Mouse (Mus musculus): ENCODE data around the gene Vangl1. TPM values are rescaled to one million over a fixed set of nuclear protein-coding genes. Genes with fewer than 3 reads are reported as not detected.

Vangl1 gene
- total and polyA plus RNA-seq, 2 experiments from 2014 or later = 7.1 to 16.8 TPM

DNA sequence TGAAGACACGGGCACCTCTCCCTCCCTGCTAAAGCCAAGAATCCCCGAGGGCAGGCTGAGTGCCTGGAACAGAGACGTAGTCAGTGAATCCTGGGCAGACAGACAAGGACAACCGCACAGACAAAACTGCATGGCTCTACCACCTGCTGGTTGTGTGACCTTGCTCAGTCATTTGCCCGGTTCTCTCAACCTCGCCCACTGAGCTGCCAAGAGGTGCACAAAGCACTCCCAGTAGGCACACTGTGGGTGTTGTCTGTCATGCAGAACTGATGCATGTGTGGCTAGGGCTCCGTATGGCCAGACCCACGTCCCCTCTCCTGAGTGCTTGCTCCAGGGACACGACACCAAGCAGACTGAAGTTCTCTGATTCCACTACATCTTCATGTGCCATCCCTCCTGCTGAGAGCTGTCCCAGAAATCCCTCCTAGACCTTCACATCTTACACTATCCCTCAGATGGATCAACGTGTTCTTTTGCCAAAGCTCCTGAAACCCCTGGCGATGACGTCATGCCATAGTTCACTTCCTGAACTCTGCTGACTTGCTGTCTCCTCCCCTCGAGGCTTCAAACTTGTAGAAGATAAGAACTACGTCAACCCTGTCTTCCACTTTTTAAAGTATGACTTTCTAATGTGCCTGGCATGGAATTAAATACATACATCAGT is 45.6 kb downstream of the Vangl1 start:
- H3K27me3 ChIP-seq (ENCODE audit: insufficient read depth, low read length) = no peaks in the 10 kb centered on the region
- no peaks in the 10 kb centered on the region for H3K4me1 ChIP-seq (ENCODE audit: insufficient read depth, low read length)
- DNase-seq (ENCODE audit: low spot score) = no peak
- no peaks in the 10 kb centered on the region for H3K36me3 ChIP-seq (ENCODE audit: insufficient read depth, low read length)
- H3K4me2 ChIP-seq (ENCODE audit: low read depth, low read length, poor library complexity, severe bottlenecking) = no peak overlapping the region
- H3K27ac ChIP-seq (ENCODE audit: low read depth, low read length) = no peak overlapping the region
- WGBS = 60% methylated on average over 14 of the region's 14 CpGs
- TF ChIP-seq CTCF (IDR thresholded peaks at IDR 0.05) = no peak
- H3K4me3 ChIP-seq (ENCODE audit: low read depth, low read length) = no peak overlapping the region
- no peak overlapping the region for H3K9ac ChIP-seq (replicated peaks; ENCODE audit: low read length, poor library complexity, severe bottlenecking)
- no peaks in the 10 kb centered on the region for H3K9me3 ChIP-seq (ENCODE audit: low read length)
- no peak for ATAC-seq (ENCODE audit: low FRiP score)

DNA sequence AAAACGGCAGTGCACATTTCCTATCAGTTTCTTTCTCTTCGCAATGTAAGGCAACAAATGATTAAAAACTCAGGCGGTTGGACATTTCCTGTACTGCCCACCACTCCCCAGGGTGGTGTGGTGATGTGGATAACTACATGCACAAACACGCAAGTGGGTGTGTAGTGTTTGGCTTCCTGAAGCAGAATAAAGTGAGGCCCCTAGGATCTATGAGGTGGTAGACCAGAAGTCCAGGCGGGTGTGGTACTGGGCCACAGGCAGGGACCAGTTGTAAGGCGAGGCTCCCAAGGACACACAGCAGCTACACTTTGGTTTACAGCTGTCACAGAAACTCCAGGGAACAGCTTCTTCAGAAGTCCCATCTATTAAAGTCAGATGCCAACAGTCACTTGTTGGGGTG is 46.8 kb downstream of the Vangl1 start:
- Histone ChIP-seq H3K27me3 (ENCODE audit: insufficient read depth, low read length) (no peaks in the 10 kb centered on the region), H3K4me3 (ENCODE audit: low read depth, low read length) (no peak overlapping the region), H3K4me1 (ENCODE audit: insufficient read depth, low read length) (no peaks in the 10 kb centered on the region), H3K27ac (ENCODE audit: low read depth, low read length) (no peak overlapping the region), H3K36me3 (ENCODE audit: insufficient read depth, low read length) (no peaks in the 10 kb centered on the region), H3K4me2 (ENCODE audit: low read depth, low read length, poor library complexity, severe bottlenecking) (no peak overlapping the region), H3K9me3 (ENCODE audit: low read length) (no peaks in the 10 kb centered on the region), H3K9ac (replicated peaks; ENCODE audit: low read length, poor library complexity, severe bottlenecking) (no peak overlapping the region)
- no peak for TF ChIP-seq CTCF (IDR thresholded peaks at IDR 0.05)
- DNase-seq (ENCODE audit: low spot score) (no peak), ATAC-seq (ENCODE audit: low FRiP score) (no peak)
- WGBS = 90% methylated on average over 6 of the region's 6 CpGs

DNA sequence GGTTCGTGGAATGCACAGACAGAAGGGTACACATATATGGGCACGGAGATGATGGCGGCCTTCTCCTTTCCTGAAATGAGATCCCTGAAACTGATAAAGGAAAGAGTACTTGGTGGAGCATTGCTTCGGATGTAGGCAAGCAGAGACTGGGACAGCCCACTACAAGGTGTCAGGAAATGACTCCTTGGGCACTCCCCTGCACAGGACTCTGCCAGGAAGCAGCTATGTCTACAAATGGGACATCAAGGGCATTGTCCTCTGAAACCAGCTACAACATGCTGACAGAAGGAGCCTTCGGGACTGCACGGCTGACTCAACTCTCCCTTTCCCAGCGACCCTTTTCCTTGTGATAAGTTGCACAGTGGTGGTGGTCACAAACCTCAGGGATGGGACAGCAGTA is 47.8 kb downstream of the Vangl1 start:
- H3K36me3 ChIP-seq (ENCODE audit: insufficient read depth, low read length) = no peaks in the 10 kb centered on the region
- DNase-seq (ENCODE audit: low spot score) (no peak), ATAC-seq (ENCODE audit: low FRiP score) (no peak)
- no peak overlapping the region for H3K4me2 ChIP-seq (ENCODE audit: low read depth, low read length, poor library complexity, severe bottlenecking)
- no peak for TF ChIP-seq CTCF (IDR thresholded peaks at IDR 0.05)
- WGBS = 92% methylated on average over 7 of the region's 7 CpGs
- no peak overlapping the region for H3K9ac ChIP-seq (replicated peaks; ENCODE audit: low read length, poor library complexity, severe bottlenecking)
- H3K9me3 ChIP-seq (ENCODE audit: low read length) = no peaks in the 10 kb centered on the region
- no peak overlapping the region for H3K27ac ChIP-seq (ENCODE audit: low read depth, low read length)
- no peaks in the 10 kb centered on the region for H3K27me3 ChIP-seq (ENCODE audit: insufficient read depth, low read length)
- no peaks in the 10 kb centered on the region for H3K4me1 ChIP-seq (ENCODE audit: insufficient read depth, low read length)
- H3K4me3 ChIP-seq (ENCODE audit: low read depth, low read length) = no peak overlapping the region

DNA sequence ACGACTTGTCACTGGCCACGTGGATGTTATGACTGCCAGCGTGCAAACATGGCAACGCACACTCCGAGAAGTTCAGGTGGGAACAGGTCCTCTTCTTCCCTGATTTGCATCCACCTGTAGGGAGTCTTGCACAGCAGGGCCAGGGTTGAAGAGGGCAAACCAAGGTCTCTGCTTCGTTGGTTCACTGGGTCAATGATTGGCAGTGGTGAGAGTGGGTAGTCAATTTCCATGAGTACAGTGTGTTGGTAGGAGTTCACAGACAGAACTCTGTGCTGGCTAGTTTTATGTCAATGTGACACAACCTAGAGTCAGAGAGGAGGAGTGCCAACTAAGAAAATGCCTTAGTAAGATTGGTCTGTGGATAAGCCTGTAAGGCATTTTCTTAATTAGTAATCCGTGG is 50.4 kb downstream of the Vangl1 start:
- no peak overlapping the region for H3K27ac ChIP-seq (ENCODE audit: low read depth, low read length)
- whole genome bisulfite sequencing = 87% methylated on average over 7 of the region's 7 CpGs
- TF ChIP-seq CTCF (IDR thresholded peaks at IDR 0.05) = no peak
- no peaks in the 10 kb centered on the region for H3K9me3 ChIP-seq (ENCODE audit: low read length)
- no peaks in the 10 kb centered on the region for H3K27me3 ChIP-seq (ENCODE audit: insufficient read depth, low read length)
- DNase-seq (ENCODE audit: low spot score) (no peak), ATAC-seq (ENCODE audit: low FRiP score) (no peak)
- no peak overlapping the region for H3K9ac ChIP-seq (replicated peaks; ENCODE audit: low read length, poor library complexity, severe bottlenecking)
- no peak overlapping the region for H3K4me3 ChIP-seq (ENCODE audit: low read depth, low read length)
- H3K4me2 ChIP-seq (ENCODE audit: low read depth, low read length, poor library complexity, severe bottlenecking) = no peak overlapping the region
- no peaks in the 10 kb centered on the region for H3K36me3 ChIP-seq (ENCODE audit: insufficient read depth, low read length)
- H3K4me1 ChIP-seq (ENCODE audit: insufficient read depth, low read length) = no peaks in the 10 kb centered on the region

DNA sequence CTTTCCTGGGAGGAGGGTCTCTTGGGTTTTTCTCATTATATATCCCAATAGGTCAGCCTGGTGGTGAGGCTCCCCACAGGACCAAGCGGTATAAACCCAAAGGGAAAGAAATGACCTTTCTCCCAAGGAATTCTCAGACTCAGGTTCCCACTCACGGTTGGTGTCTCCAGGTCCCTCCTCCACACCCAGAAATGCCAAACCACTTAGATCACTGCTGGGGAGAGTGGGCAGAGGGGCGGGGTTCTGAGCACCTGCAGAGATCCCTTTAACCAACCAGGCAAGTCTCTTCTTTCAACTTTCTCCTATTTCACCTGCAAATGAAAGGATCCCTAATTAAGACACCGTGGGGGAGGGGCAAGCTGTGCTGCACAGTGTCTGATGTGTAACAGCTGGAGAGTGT is 51.6 kb downstream of the Vangl1 start:
- H3K9ac ChIP-seq (replicated peaks; ENCODE audit: low read length, poor library complexity, severe bottlenecking) = no peak overlapping the region

DNA sequence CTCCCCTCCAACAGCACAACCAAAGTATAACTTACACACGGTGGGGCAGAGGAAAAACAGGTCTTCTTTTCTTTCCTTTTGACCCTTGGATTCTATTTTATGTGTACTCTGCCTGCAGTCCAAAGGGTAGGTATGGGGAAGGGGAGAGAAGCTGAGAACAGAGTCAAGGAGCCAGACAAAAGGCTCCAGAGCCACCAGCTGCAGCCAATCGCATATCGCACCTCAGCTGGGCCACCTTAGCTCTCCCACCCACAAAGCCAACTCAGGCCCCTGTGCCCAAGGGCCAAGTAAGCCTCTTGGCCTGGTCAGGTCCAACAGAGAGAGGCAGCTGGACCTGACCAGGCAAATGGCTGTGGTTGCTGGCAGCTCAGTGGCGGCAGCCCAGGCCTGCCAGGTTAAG is 52.0 kb downstream of the Vangl1 start:
- no peak for ATAC-seq (ENCODE audit: low FRiP score)
- H3K4me2 ChIP-seq (ENCODE audit: low read depth, low read length, poor library complexity, severe bottlenecking) = no peak overlapping the region

More for the DNA sequence above, 51.6 kb downstream of the Vangl1 start:
- Histone ChIP-seq H3K27me3 (ENCODE audit: insufficient read depth, low read length) (no peaks in the 10 kb centered on the region), H3K4me2 (ENCODE audit: low read depth, low read length, poor library complexity, severe bottlenecking) (no peak overlapping the region), H3K9me3 (ENCODE audit: low read length) (no peaks in the 10 kb centered on the region), H3K4me1 (ENCODE audit: insufficient read depth, low read length) (no peaks in the 10 kb centered on the region), H3K27ac (ENCODE audit: low read depth, low read length) (no peak overlapping the region), H3K36me3 (ENCODE audit: insufficient read depth, low read length) (no peaks in the 10 kb centered on the region), H3K4me3 (ENCODE audit: low read depth, low read length) (no peak overlapping the region)
- no peak for TF ChIP-seq CTCF (IDR thresholded peaks at IDR 0.05)
- DNase-seq (ENCODE audit: low spot score) (no peak), ATAC-seq (ENCODE audit: low FRiP score) (no peak)
- WGBS = 39% methylated on average over 4 of the region's 4 CpGs

More for the DNA sequence above, 52.0 kb downstream of the Vangl1 start:
- no peak overlapping the region for H3K27ac ChIP-seq (ENCODE audit: low read depth, low read length)
- no peaks in the 10 kb centered on the region for H3K36me3 ChIP-seq (ENCODE audit: insufficient read depth, low read length)
- no peaks in the 10 kb centered on the region for H3K4me1 ChIP-seq (ENCODE audit: insufficient read depth, low read length)
- TF ChIP-seq CTCF (IDR thresholded peaks at IDR 0.05) = no peak
- no peaks in the 10 kb centered on the region for H3K27me3 ChIP-seq (ENCODE audit: insufficient read depth, low read length)
- 44% methylated on average over 4 of the region's 4 CpGs for WGBS
- H3K4me3 ChIP-seq (ENCODE audit: low read depth, low read length) = no peak overlapping the region
- no peak overlapping the region for H3K9ac ChIP-seq (replicated peaks; ENCODE audit: low read length, poor library complexity, severe bottlenecking)
- no peak for DNase-seq (ENCODE audit: low spot score)
- no peaks in the 10 kb centered on the region for H3K9me3 ChIP-seq (ENCODE audit: low read length)

All from midbrain, postnatal 0 days (tissue).